Mouse (Mus musculus): ENCODE measurements around the gene Megf8. TPM values are rescaled to one million over a fixed set of nuclear protein-coding genes. Genes with fewer than 3 reads are reported as not detected.
A peak's percentile ranks its signal among the peaks of the same experiment; 100 is the strongest.

Gene Megf8
- polyA plus RNA-seq, 1 experiment from 2014 or later = 16.4 TPM

DNA sequence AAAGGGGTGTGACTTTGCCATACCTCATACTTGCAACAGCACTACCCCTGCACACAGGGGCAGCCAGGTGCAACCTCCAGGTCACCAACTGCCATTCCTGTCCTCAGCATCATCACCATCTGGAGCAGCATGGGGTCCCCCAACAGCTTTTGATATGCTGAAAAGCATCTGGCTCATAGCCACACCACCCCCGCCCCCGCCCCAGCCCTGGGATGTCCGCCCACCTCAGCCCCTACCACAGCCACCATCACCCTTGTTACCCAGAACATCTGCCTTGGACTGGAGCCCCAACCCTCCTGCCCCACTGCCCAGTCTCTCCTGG, 13.3 kb upstream of the Megf8 start:
- H3K4me3 ChIP-seq (replicated peaks) = no peak overlapping the region
- peaks cover 10% of the 10 kb centered on the region for H3K4me1 ChIP-seq
- H3K27me3 ChIP-seq = peaks cover 26% of the 10 kb centered on the region
- no peak overlapping the region for H3K9ac ChIP-seq
- no peaks in the 10 kb centered on the region for H3K9me3 ChIP-seq (replicated peaks)
- no peak overlapping the region for H3K27ac ChIP-seq (replicated peaks)
- ATAC-seq (ENCODE audit: insufficient number of reproducible peaks, low FRiP score, low TSS enrichment, low read depth) = no peak
- H3K4me2 ChIP-seq (replicated peaks) = no peak overlapping the region
- 88% methylated on average over 3 of the region's 3 CpGs for WGBS
- H3K36me3 ChIP-seq = no peaks in the 10 kb centered on the region

DNA sequence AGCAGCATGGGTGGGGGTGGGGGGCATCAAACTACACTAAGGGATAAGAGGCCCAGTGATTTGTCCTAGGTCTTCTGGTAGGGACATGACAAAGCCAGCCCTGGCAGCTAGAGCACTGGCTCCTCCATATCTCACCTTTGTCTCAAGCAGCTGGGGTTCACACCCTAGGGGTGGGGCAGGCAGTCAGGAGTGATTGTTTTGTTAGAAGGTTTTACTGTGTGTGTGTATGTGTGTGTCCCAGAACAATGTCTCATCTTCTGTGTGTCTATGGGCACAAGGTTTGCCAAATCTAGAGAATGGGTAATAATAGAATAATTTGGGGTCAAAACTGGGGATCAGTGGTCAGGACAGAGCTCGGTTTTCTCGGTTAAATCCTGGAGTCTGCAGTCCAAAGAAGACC, 11.5 kb upstream of the Megf8 start:
- H3K4me3 ChIP-seq (replicated peaks) = peak overlapping the region; percentile 52
- peaks cover 33% of the 10 kb centered on the region for H3K27me3 ChIP-seq
- no peaks in the 10 kb centered on the region for H3K9me3 ChIP-seq (replicated peaks)
- H3K9ac ChIP-seq = no peak overlapping the region
- 0% methylated on average over 2 of the region's 2 CpGs for WGBS
- ATAC-seq (ENCODE audit: insufficient number of reproducible peaks, low FRiP score, low TSS enrichment, low read depth) = no peak
- no peak overlapping the region for H3K27ac ChIP-seq (replicated peaks)
- H3K4me1 ChIP-seq = peaks cover 10% of the 10 kb centered on the region
- no peaks in the 10 kb centered on the region for H3K36me3 ChIP-seq
- peak overlapping the region; percentile 93 for H3K4me2 ChIP-seq (replicated peaks)

DNA sequence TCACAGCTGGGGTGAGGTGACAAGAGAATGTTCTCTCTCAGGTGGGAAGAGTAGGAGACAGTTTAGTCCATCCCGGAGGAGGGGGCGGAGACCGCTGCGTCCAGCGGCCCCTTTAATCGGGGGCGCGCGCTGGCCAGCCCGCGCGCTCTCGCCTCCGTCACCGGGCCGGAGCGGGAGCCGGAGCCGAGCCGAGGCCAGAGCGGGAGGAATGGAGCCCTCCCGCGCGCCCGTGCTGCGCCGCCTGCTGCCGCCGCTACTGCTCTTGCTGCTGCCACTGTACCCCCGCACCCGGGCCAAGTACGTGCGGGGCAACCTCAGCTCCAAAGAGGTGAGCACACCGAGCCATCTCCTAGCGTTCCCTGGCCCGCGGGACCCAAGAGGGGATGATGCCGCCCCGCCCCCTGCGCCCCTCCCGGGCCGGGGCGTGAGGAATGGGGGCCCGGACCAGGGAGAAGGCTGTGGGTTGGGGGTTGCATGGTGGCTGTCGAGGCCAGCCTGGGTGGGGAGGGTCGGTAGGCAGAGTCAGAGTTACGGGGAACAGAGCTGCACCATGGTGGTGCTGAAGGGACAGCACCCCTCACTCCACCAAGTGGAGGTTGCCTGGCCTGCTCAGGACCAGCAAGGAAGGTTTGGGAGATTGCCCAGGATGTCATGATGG, 10.9 kb upstream of the Megf8 start, which contains the start of gene Tmem145:
Gene Tmem145, plus strand, starts transcription at position 151 of the 658 bp plus-strand sequence.
- peaks cover 36% of the 10 kb centered on the region for H3K27me3 ChIP-seq
- H3K4me1 ChIP-seq = peaks cover 10% of the 10 kb centered on the region
- no peak within 1 kb of the TSS for H3K9ac ChIP-seq
- H3K4me3 ChIP-seq (replicated peaks) = peak within 1 kb of the TSS; percentile 52
- under 1% methylated on average over 47 of the region's 47 CpGs for WGBS
- H3K36me3 ChIP-seq = no peaks in the 10 kb centered on the region
- H3K4me2 ChIP-seq (replicated peaks) = peak within 1 kb of the TSS; percentile 93
- no peaks in the 10 kb centered on the region for H3K9me3 ChIP-seq (replicated peaks)
- ATAC-seq (ENCODE audit: insufficient number of reproducible peaks, low FRiP score, low TSS enrichment, low read depth) = peak; percentile 55; the same call in 1 of the 2 replicates
- no peak within 1 kb of the TSS for H3K27ac ChIP-seq (replicated peaks)

DNA sequence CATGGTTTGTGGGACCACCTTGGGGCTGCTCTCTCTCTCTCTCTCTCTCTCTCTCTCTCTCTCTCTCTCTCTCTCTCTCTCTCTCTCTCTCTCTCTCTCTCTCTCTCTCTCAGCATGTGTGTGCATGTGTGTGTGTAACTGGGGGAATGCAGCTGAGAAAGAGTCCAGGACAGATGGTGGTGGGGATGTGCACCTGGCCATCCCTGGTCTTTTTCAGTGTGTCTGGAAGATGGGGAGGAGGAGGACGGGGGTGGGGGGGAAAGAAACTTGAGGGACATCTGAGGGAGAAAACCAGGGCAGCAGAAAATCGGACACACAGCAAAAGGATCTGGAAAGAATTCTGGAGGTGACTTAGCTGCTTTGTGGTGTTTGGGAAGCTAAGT, 10.4 kb upstream of the Megf8 start:
- Histone ChIP-seq H3K4me3 (replicated peaks) (no peak overlapping the region), H3K27ac (replicated peaks) (no peak overlapping the region), H3K4me2 (replicated peaks) (no peak overlapping the region), H3K9me3 (replicated peaks) (no peaks in the 10 kb centered on the region), H3K4me1 (peaks cover 10% of the 10 kb centered on the region), H3K36me3 (no peaks in the 10 kb centered on the region), H3K27me3 (peaks cover 41% of the 10 kb centered on the region), H3K9ac (no peak overlapping the region)
- 44% methylated on average over 2 of the region's 2 CpGs for WGBS
- ATAC-seq (ENCODE audit: insufficient number of reproducible peaks, low FRiP score, low TSS enrichment, low read depth) = no peak

DNA sequence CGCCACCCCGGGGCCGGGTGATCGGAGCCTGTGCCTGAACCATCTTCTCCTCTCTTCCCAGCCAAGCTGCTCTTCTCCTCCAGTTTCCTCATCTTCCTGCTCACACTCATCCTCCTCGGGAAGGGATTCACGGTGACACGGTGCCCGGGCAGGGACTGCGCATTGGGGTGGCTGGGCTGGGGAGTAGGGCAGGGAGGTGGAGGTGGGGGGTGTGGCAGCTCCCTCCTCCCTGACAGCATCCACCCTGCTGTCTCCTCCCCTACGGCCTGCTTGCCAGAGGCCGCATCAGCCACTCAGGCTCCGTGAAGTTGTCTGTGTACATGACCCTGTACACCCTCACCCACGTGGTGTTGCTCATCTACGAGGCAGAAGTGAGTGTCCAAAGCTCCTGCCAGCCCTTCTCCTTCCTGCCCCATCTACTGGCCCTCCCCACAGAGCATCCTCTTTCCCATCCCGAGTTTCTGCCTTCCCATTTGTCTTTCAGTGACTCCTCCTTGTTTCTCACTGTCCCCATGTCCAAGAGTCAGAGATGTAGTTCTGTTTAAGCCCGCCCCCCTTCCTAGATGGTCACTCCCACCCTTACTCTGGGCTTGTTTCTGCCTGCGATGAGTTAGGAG, 8.2 kb upstream of the Megf8 start:
- 53% methylated on average over 17 of the region's 17 CpGs for WGBS

DNA sequence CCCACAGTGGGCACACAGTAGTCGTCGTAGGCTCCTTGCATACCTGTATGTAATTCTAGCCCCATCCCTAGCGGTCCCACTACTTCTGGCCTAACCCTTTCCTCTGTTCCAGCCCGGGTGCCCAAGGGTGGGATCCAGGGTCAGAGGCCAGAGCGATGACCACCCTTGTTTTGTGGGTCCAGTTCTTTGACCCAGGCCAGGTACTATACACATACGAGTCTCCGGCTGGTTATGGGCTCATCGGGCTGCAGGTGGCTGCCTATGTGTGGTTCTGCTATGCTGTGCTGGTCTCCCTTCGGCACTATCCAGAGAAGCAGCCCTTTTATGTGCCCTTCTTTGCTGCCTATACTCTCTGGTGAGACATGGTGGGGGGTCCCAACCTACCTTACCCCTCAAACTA, 7.5 kb upstream of the Megf8 start:
- H3K27me3 ChIP-seq = peaks cover 67% of the 10 kb centered on the region
- ATAC-seq (ENCODE audit: insufficient number of reproducible peaks, low FRiP score, low TSS enrichment, low read depth) = no peak
- H3K4me2 ChIP-seq (replicated peaks) = no peak overlapping the region
- H3K36me3 ChIP-seq = no peaks in the 10 kb centered on the region
- WGBS = 83% methylated on average over 9 of the region's 9 CpGs
- no peaks in the 10 kb centered on the region for H3K9me3 ChIP-seq (replicated peaks)
- H3K9ac ChIP-seq = no peak overlapping the region
- no peak overlapping the region for H3K4me3 ChIP-seq (replicated peaks)
- peaks cover 11% of the 10 kb centered on the region for H3K4me1 ChIP-seq
- no peak overlapping the region for H3K27ac ChIP-seq (replicated peaks)

More for the DNA sequence above, 8.2 kb upstream of the Megf8 start:
- Histone ChIP-seq H3K9ac (no peak overlapping the region), H3K27me3 (peaks cover 61% of the 10 kb centered on the region), H3K4me1 (peaks cover 10% of the 10 kb centered on the region), H3K4me2 (replicated peaks) (no peak overlapping the region), H3K36me3 (no peaks in the 10 kb centered on the region), H3K4me3 (replicated peaks) (no peak overlapping the region), H3K9me3 (replicated peaks) (no peaks in the 10 kb centered on the region), H3K27ac (replicated peaks) (no peak overlapping the region)
- ATAC-seq (ENCODE audit: insufficient number of reproducible peaks, low FRiP score, low TSS enrichment, low read depth) = no peak

DNA sequence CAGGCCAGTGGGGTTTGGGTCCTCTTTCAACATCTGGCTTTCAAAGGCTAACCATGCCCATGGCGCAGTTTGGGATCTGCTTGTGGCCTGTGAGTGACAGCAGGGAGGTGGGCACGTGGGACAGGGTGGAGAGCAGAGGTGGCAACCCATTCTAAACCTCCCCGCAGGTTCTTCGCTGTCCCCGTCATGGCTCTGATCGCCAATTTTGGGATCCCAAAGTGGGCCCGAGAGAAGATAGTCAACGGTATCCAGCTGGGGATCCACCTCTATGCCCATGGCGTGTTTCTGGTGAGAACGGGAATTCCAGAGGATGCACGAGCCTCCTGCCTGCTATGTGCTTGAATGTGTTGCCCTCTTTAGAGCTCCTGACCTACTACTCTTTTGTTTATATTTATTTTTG, 5.8 kb upstream of the Megf8 start:
- H3K9ac ChIP-seq = no peak overlapping the region
- H3K4me2 ChIP-seq (replicated peaks) = no peak overlapping the region
- peaks cover 20% of the 10 kb centered on the region for H3K4me1 ChIP-seq
- H3K4me3 ChIP-seq (replicated peaks) = no peak overlapping the region
- 76% methylated on average over 11 of the region's 11 CpGs for WGBS
- no peak overlapping the region for H3K27ac ChIP-seq (replicated peaks)
- H3K36me3 ChIP-seq = no peaks in the 10 kb centered on the region
- peaks cover 76% of the 10 kb centered on the region for H3K27me3 ChIP-seq
- no peak for ATAC-seq (ENCODE audit: insufficient number of reproducible peaks, low FRiP score, low TSS enrichment, low read depth)
- no peaks in the 10 kb centered on the region for H3K9me3 ChIP-seq (replicated peaks)

DNA sequence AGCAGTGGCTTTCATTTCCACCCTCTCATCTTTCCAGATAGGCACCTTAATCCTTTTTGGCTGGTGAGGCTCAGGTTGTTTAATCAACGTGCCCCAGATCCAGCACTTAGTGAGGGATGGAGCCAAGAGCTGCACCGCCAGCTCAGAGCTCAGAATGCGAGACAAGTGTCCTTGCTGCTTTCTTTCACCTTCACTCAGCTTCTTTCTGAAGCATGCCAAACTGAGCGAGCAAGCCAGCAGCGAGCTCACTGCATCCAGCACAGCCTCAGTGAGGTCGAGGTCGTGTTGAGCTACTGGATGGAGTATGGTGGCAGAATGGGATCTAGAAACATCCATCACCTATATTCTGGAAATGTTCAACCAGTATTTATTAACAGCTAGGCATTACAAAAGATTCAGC, 3.6 kb upstream of the Megf8 start:
- H3K9me3 ChIP-seq (replicated peaks) = no peaks in the 10 kb centered on the region
- no peak for ATAC-seq (ENCODE audit: insufficient number of reproducible peaks, low FRiP score, low TSS enrichment, low read depth)
- peaks cover 59% of the 10 kb centered on the region for H3K27me3 ChIP-seq
- no peak overlapping the region for H3K4me2 ChIP-seq (replicated peaks)
- no peak overlapping the region for H3K4me3 ChIP-seq (replicated peaks)
- 39% methylated on average over 7 of the region's 7 CpGs for WGBS
- no peaks in the 10 kb centered on the region for H3K36me3 ChIP-seq
- peaks cover 31% of the 10 kb centered on the region for H3K4me1 ChIP-seq
- H3K9ac ChIP-seq = no peak overlapping the region
- H3K27ac ChIP-seq (replicated peaks) = no peak overlapping the region

DNA sequence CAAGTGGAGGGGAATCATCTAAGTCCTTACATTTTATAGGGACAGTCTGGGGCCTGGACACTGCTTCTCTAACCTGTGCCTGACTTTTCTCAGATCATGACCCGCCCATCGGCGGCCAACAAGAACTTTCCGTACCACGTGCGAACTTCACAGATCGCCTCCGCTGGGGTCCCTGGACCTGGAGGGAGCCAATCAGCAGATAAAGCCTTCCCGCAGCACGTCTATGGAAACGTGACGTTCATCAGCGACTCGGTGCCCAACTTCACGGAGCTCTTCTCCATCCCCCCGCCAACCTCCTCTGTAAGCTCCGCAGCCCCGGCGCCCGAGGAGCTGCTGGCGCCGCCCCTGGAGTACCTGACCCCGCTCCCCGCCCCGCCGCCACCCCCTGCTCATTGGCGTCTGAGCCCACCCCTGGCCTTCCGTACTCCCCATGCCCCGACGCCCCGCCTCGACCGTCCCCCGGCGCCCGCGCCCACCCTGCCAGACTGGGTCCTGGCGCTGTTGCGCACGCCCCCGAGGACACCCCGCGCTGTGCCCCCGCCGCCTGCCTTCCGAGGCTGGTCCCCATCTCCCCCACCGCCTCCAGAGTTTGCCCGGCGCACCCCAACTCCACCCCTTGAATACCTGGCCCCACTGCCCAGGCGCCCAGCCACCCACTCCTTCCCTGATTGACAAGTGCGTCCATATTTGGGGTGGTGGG, 2.2 kb upstream of the Megf8 start:
- Histone ChIP-seq H3K4me3 (replicated peaks) (peak overlapping the region; percentile 53), H3K36me3 (no peaks in the 10 kb centered on the region), H3K27ac (replicated peaks) (no peak overlapping the region), H3K4me1 (peaks cover 35% of the 10 kb centered on the region), H3K9ac (peak overlapping the region; percentile 26; the same call in 1 of the 2 replicates), H3K4me2 (replicated peaks) (peak overlapping the region; percentile 96), H3K9me3 (replicated peaks) (no peaks in the 10 kb centered on the region), H3K27me3 (peaks cover 49% of the 10 kb centered on the region)
- WGBS = 2% methylated on average over 41 of the region's 51 CpGs
- ATAC-seq (ENCODE audit: insufficient number of reproducible peaks, low FRiP score, low TSS enrichment, low read depth) = no peak

DNA sequence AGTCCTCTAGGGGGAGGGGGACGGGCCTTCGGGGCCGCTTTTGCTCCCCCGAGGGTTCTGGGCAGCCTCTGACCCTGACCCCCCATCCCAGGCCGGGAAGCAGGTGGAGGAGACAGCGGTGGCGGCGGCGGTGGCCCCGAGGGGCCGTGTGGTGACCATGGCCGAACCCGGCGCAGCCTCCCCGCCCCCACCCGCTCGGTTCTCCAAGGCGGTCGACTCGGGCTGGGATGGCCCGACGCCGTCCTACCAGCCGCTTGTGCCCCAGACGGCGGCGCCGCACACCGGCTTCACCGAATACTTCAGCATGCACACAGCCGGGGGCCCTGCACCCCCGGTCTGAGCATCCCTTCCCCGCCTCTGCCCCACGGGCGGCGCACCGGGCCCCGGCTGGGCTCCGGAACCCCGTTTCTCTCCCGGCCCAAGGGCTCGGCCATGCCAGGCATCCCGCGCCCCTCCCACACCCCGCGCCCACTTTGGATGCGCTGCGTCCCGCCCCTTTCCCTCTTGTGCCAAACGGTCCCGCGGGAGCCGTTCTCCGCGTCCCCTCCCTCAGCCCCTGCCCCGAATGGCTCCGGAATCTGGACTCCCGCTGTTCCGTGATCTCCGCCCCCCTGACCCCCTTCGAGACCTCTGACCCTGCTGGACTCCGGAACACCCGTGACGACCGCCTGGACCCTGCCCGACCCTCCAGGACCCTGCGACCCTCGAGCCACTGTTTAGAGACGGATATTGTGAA, 1.5 kb upstream of the Megf8 start:
- Histone ChIP-seq H3K4me1 (peaks cover 35% of the 10 kb centered on the region), H3K4me2 (replicated peaks) (peak overlapping the region; percentile 96), H3K27me3 (peaks cover 49% of the 10 kb centered on the region), H3K27ac (replicated peaks) (peak overlapping the region; percentile 13; the same call in 1 of the 2 replicates), H3K9me3 (replicated peaks) (no peaks in the 10 kb centered on the region), H3K9ac (peak overlapping the region; percentile 26), H3K36me3 (no peaks in the 10 kb centered on the region), H3K4me3 (replicated peaks) (peak overlapping the region; percentile 53)
- ATAC-seq (ENCODE audit: insufficient number of reproducible peaks, low FRiP score, low TSS enrichment, low read depth) = no peak
- WGBS = under 1% methylated on average over 67 of the region's 69 CpGs

DNA sequence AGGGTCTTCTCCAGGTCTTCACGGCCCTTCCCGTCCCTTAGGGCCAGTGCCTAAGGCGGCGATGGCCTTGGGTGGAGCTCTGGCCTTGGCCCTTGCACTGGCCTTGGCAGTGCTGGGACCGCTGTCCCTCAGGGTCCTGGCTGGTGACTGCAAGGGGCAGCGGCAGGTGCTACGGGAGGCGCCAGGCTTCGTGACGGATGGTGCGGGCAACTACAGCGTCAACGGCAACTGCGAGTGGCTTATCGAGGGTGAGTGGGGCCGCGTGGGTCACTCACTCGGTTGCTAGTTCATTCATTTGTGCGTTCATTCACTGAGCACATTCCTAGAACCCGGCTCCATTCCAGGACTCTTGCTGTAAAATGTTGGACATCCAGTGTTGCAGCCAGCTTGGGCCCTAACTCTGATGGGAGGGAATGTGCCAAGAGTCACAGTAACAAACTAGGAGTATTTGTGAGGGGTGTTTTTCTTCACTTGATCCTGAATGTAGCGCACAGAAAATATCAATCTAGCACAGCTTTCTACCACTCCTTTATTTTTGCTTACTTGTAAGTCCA, 559 bp downstream of the Megf8 start:
- WGBS = 11% methylated on average over 21 of the region's 21 CpGs
- H3K27me3 ChIP-seq = peaks cover 32% of the 10 kb centered on the region
- no peaks in the 10 kb centered on the region for H3K36me3 ChIP-seq
- peak overlapping the region; percentile 96 for H3K4me2 ChIP-seq (replicated peaks)
- peaks cover 45% of the 10 kb centered on the region for H3K4me1 ChIP-seq
- H3K9ac ChIP-seq = peak overlapping the region; percentile 66
- no peak for ATAC-seq (ENCODE audit: insufficient number of reproducible peaks, low FRiP score, low TSS enrichment, low read depth)
- no peaks in the 10 kb centered on the region for H3K9me3 ChIP-seq (replicated peaks)
- H3K27ac ChIP-seq (replicated peaks) = peak overlapping the region; percentile 88
- H3K4me3 ChIP-seq (replicated peaks) = peak overlapping the region; percentile 64

Measured in embryonic facial prominence, embryonic 15.5 days (tissue).